Mouse (Mus musculus) T-helper 1 cell (primary cell): Measurements from ENCODE around the gene Shc3.

Source experiments
- in situ Hi-C: fragments of 300-600 bp; cut with MboI, MseI; formaldehyde crosslinking; loops from one replicate; pipeline ENCODE4 v1.15.1; 2025; ENCODE audit warnings: high pct_unique_total_duplicates

The Shc3 gene

DNA sequence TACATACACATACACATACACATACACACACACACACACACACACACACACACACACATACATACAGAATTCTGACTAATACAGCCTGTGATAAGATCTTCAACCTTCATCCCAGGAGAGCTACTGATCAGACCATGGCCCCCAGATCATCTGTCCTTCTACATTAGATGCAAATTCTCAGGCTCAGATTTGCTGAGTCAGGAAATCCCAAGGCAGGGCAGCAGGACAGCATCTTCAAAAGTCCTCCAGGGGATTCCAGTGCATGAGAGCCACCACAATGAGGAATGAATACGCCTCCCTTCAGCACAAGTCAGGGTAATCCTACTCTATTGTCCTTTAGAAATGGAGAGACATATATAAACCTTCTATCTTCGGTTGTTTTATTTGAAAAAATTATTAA lies 184.3 kb downstream of the Shc3 start:
- in situ Hi-C loops, result no loop called here

DNA sequence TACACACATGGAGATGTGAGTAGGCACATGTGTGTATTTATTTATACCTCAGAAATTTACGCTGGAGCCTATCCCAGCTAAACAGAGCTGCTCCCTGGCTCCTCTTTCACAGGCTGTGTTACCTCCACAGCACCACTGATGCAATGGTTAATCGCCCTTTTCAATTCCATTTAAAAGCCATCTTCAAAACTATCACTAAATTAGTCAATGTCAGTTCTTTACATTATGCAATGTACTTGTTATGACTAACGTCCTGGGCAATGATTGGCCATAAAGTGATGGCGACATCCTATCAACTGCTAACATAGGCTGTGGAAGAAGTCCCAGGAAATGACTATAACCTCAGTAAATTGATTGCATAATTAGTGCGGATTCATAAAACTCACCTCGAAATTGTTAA lies 187.7 kb downstream of the Shc3 start:
- in situ Hi-C loops, result no loop called here
